Comparison of ENCODE assay signal across 18 mouse cellular contexts in genomic region chr6:51454949-51455348, GRCm38 (mm10). TPM values are rescaled to one million over a fixed set of nuclear protein-coding genes. Genes with fewer than 3 reads are reported as not detected.
DNase-seq lines count a peak whose midpoint lies in the region; ATAC-seq and TF ChIP-seq lines count a peak whose summit lies in the region.
"Had no signal": no experiment of that assay in that cellular context is flagged by ENCODE, and none has a peak within 500 bp of the region (broad histone marks: within the 10 kb centered on the region; RNA-seq: fewer than 3 reads in every experiment).

No protein-coding gene starts in this region.

- no peak for DNase-seq in heart, adult 2 months
- no peak for DNase-seq in MEL (ENCODE audit: low read depth, low spot score)
- DNase-seq in limb, embryonic 10.5 days (ENCODE audit: low spot score): peak; percentile 28
- DNase-seq in gastrocnemius, postnatal 10 days: no peak
- DNase-seq: adrenal gland, adult 2 months; adrenal gland, postnatal 25 days; cerebellum, adult 2 months; cerebellum, postnatal 10 days; gastrocnemius, adult 2 months; gastrocnemius, postnatal 36 days; heart, adult 18-20 months had no signal

- intact Hi-C loops in heart, adult 2 months (cut with DNase I): no loop called here

- H3K36me3 ChIP-seq in heart, adult 2 months (ENCODE audit: control insufficient read depth, insufficient read depth, low read length): peaks cover 13% of the 10 kb centered on the region
- H3K36me3 ChIP-seq in heart, embryonic 12.5 days: peaks cover 20% of the 10 kb centered on the region
- H3K36me3 ChIP-seq in MEL (ENCODE audit: control insufficient read depth in 1 of 2, insufficient read depth in 2 of 2, low read length in 2 of 2) (no peaks in the 10 kb centered on the region; a peak in 1 of 4 replicates), myocyte (ENCODE audit: control insufficient read depth, insufficient read depth) (peaks cover 15% of the 10 kb centered on the region)
- peaks cover 23% of the 10 kb centered on the region for H3K36me3 ChIP-seq in limb, embryonic 10.5 days
- peaks cover 23% of the 10 kb centered on the region for H3K36me3 ChIP-seq in forebrain, embryonic 12.5 days (replicated peaks)

- H3K4me3 ChIP-seq in heart, adult 2 months: no peak overlapping the region
- no peak overlapping the region for H3K4me3 ChIP-seq in heart, embryonic 12.5 days
- H3K4me3 ChIP-seq in MEL (ENCODE audit: control insufficient read depth in 1 of 2, insufficient read depth in 1 of 2, low read depth in 2 of 2, low read length in 2 of 2): no peak overlapping the region
- H3K4me3 ChIP-seq in limb, embryonic 10.5 days: no peak overlapping the region
- no peak overlapping the region for H3K4me3 ChIP-seq in myocyte
- no peak overlapping the region for H3K4me3 ChIP-seq in forebrain, embryonic 12.5 days (replicated peaks)
- H3K4me3 ChIP-seq: embryonic facial prominence, embryonic 10.5 days; gastrocnemius, adult 2 months; hindbrain, embryonic 15.5 days had no signal

- H3K4me1 ChIP-seq in heart, adult 2 months (ENCODE audit: control insufficient read depth, insufficient read depth, low read length): no peaks in the 10 kb centered on the region
- 0 out of 2 replicates have a peak, but pooled peaks cover 5% of the 10 kb centered on the region for H3K4me1 ChIP-seq in heart, embryonic 12.5 days (replicated peaks)
- H3K4me1 ChIP-seq in MEL (ENCODE audit: control insufficient read depth in 1 of 2, insufficient read depth in 2 of 2, low read length in 2 of 2): no peaks in the 10 kb centered on the region
- peaks cover 10% of the 10 kb centered on the region for H3K4me1 ChIP-seq in limb, embryonic 10.5 days
- no peaks in the 10 kb centered on the region for H3K4me1 ChIP-seq in forebrain, embryonic 12.5 days

- no peak for ATAC-seq in heart, embryonic 12.5 days (ENCODE audit: insufficient number of reproducible peaks, low FRiP score)
- ATAC-seq in forebrain, embryonic 12.5 days (ENCODE audit: low FRiP score): no peak
- ATAC-seq: forebrain, embryonic 14.5 days had no signal

- H3ac ChIP-seq in myocyte (ENCODE audit: control insufficient read depth, insufficient read length): no peak overlapping the region

- no peaks in the 10 kb centered on the region for H3K9me3 ChIP-seq in heart, embryonic 12.5 days (replicated peaks)
- H3K9me3 ChIP-seq in MEL (replicated peaks; ENCODE audit: insufficient read depth, low read length): no peaks in the 10 kb centered on the region
- H3K9me3 ChIP-seq in limb, embryonic 10.5 days (replicated peaks): no peaks in the 10 kb centered on the region
- H3K9me3 ChIP-seq in forebrain, embryonic 12.5 days: no peaks in the 10 kb centered on the region
- H3K9me3 ChIP-seq: embryonic facial prominence, embryonic 10.5 days; hindbrain, embryonic 15.5 days had no signal

- 22% methylated on average over 3 of the region's 3 CpGs for WGBS in heart, adult 2 months
- 39% methylated on average over 3 of the region's 3 CpGs for WGBS in heart, embryonic 12.5 days
- 69% methylated on average over 3 of the region's 3 CpGs for WGBS in limb, embryonic 10.5 days
- 73% methylated on average over 3 of the region's 3 CpGs for WGBS in forebrain, embryonic 12.5 days

- no peak for TF ChIP-seq RAD21 in MEL (IDR thresholded peaks at IDR 0.05; ENCODE audit: low read depth, low read length)

- no peak overlapping the region for H3K9ac ChIP-seq in heart, adult 2 months (ENCODE audit: low read depth, low read length)
- no peak overlapping the region for H3K9ac ChIP-seq in heart, embryonic 12.5 days
- no peak overlapping the region for H3K9ac ChIP-seq in MEL (ENCODE audit: control insufficient read depth, low read depth, low read length, poor library complexity, severe bottlenecking)
- no peak overlapping the region for H3K9ac ChIP-seq in forebrain, embryonic 12.5 days
- H3K9ac ChIP-seq: hindbrain, embryonic 15.5 days had no signal

- TF ChIP-seq CTCF in heart, adult 2 months (IDR thresholded peaks at IDR 0.05): no peak
- no peak for TF ChIP-seq CTCF in MEL (IDR thresholded peaks at IDR 0.05 in 2 of 3, conservative IDR thresholded peaks at IDR 0.05 in 1 of 3; ENCODE audit: control insufficient read depth in 1 of 3, insufficient read depth in 1 of 3, low read depth in 2 of 3, low read length in 3 of 3, poor library complexity in 1 of 3, severe bottlenecking in 1 of 3)

- no peak for TF ChIP-seq EP300 in heart, adult 2 months (IDR thresholded peaks at IDR 0.05; ENCODE audit: insufficient read depth, low read depth, low read length)
- 0 out of 4 replicates have a peak, but pooled peaks of 1 of the 2 experiments have one; percentile 10 for TF ChIP-seq EP300 in MEL (IDR thresholded peaks at IDR 0.05; ENCODE audit: low read depth in 1 of 2, low read length in 2 of 2)

- no peaks in the 10 kb centered on the region for H3K27me3 ChIP-seq in heart, adult 2 months (ENCODE audit: control insufficient read depth, insufficient read depth, low read length)
- H3K27me3 ChIP-seq in heart, embryonic 12.5 days (replicated peaks): no peaks in the 10 kb centered on the region
- H3K27me3 ChIP-seq in MEL (ENCODE audit: control insufficient read depth in 1 of 2, insufficient read depth in 2 of 2, low read length in 2 of 2): no peaks in the 10 kb centered on the region
- no peaks in the 10 kb centered on the region for H3K27me3 ChIP-seq in limb, embryonic 10.5 days (ENCODE audit: low read depth, poor library complexity, severe bottlenecking)
- no peaks in the 10 kb centered on the region for H3K27me3 ChIP-seq in myocyte (ENCODE audit: control insufficient read depth, insufficient read depth, insufficient read length)
- no peaks in the 10 kb centered on the region for H3K27me3 ChIP-seq in forebrain, embryonic 12.5 days
- H3K27me3 ChIP-seq: hindbrain, embryonic 15.5 days had no signal

- H3K79me2 ChIP-seq in heart, adult 2 months (replicated peaks; ENCODE audit: control insufficient read depth, insufficient read depth, low read length): no peaks in the 10 kb centered on the region
- H3K79me2 ChIP-seq in MEL (ENCODE audit: control insufficient read depth, insufficient read depth, low read length, poor library complexity) (no peaks in the 10 kb centered on the region), myocyte (ENCODE audit: control insufficient read depth, insufficient read depth) (no peaks in the 10 kb centered on the region)

- TF ChIP-seq POLR2A in heart, adult 2 months (IDR thresholded peaks at IDR 0.05; ENCODE audit: insufficient read depth, low read depth, low read length): peak; percentile 21; the same call in 1 of the 2 replicates
- TF ChIP-seq POLR2A in MEL (IDR thresholded peaks at IDR 0.05; ENCODE audit: control insufficient read depth in 1 of 2, insufficient read depth in 1 of 2, low read depth in 1 of 2, low read length in 2 of 2, poor library complexity in 1 of 2): peak in 1 of 2 experiments; percentile 31; a peak in 1 of 4 replicates
- TF ChIP-seq POLR2A in myocyte (IDR thresholded peaks at IDR 0.05; ENCODE audit: insufficient read length, low read depth): no peak

- H3K27ac ChIP-seq in heart, adult 2 months: no peak overlapping the region
- H3K27ac ChIP-seq in heart, embryonic 12.5 days (ENCODE audit: poor library complexity, severe bottlenecking): no peak overlapping the region
- no peak overlapping the region for H3K27ac ChIP-seq in MEL (ENCODE audit: control insufficient read depth, low read depth, low read length)
- no peak overlapping the region for H3K27ac ChIP-seq in limb, embryonic 10.5 days
- H3K27ac ChIP-seq in forebrain, embryonic 12.5 days: no peak overlapping the region
- H3K27ac ChIP-seq: embryonic facial prominence, embryonic 10.5 days; gastrocnemius, adult 2 months; hindbrain, embryonic 15.5 days had no signal

- no peak overlapping the region for H3K4me2 ChIP-seq in heart, embryonic 12.5 days
- no peak overlapping the region for H3K4me2 ChIP-seq in myocyte (ENCODE audit: low read depth)
- no peak overlapping the region for H3K4me2 ChIP-seq in forebrain, embryonic 12.5 days
- H3K4me2 ChIP-seq: heart, embryonic 11.5 days; hindbrain, embryonic 15.5 days had no signal

TF ChIP-seq in myocyte, 11 proteins besides CTCF, POLR2A, EP300 and RAD21 (continues in another document):
- no peak for TF ChIP-seq TCF3 (IDR thresholded peaks at IDR 0.05; ENCODE audit: insufficient read length, low read depth)

RNA-seq across cellular contexts. Expression of gene Hnrnpa2b1, which starts 14.7 kb away (rescaled TPM):
- total RNA-seq in heart, adult 2 months (2021): 100 to 1,000 TPM; 384 to 411 TPM
- 91.2 and 166 TPM in 2 replicates for polyA plus RNA-seq in heart, adult 2 months (2012; rRNA removed)
- polyA plus RNA-seq in heart, embryonic 12.5 days (2016; fragmentation: Nextera tagmentation; extraction: Ambion mirVana): 1,461 and 1,470 TPM in 2 replicates
- 635 and 657 TPM in 2 replicates for total RNA-seq in MEL (2012; rRNA removed)
- 1,000 to 10,000 TPM; 1,226 to 1,710 TPM for polyA plus RNA-seq in MEL (2012; ENCODE audit: insufficient read depth in 1 of 2, insufficient read length in 2 of 2, low read depth in 1 of 2, low replicate concordance in 2 of 2, missing spikeins in 1 of 2)
- 1,996 and 2,303 TPM in 2 replicates for polyA plus RNA-seq in limb, embryonic 10.5 days (2016; fragmentation: Nextera tagmentation; extraction: Ambion mirVana)
- polyA plus RNA-seq in myocyte (2012; fragmentation: generic; extraction: Trizol): 275 TPM
- 2,862 and 3,130 TPM in 2 replicates for polyA plus RNA-seq in forebrain, embryonic 12.5 days (2016; fragmentation: Nextera tagmentation; extraction: Ambion mirVana)
- total RNA-seq in gastrocnemius, postnatal 10 days (2021): 100 to 1,000 TPM; 329 to 380 TPM

RNA-seq across cellular contexts. Expression of gene Cbx3, which starts 15.2 kb away (rescaled TPM):
- total RNA-seq in heart, adult 2 months (2021): 10 to 100 TPM; 58.7 to 63.9 TPM
- 7.6 and 15.7 TPM in 2 replicates for polyA plus RNA-seq in heart, adult 2 months (2012; rRNA removed)
- polyA plus RNA-seq in heart, embryonic 12.5 days (2016; fragmentation: Nextera tagmentation; extraction: Ambion mirVana): 372 and 391 TPM in 2 replicates
- 250 and 253 TPM in 2 replicates for total RNA-seq in MEL (2012; rRNA removed)
- 100 to 1,000 TPM in 1 of 2 experiments, not detected in 1; 177 TPM for polyA plus RNA-seq in MEL (2012; ENCODE audit: insufficient read depth in 1 of 2, insufficient read length in 2 of 2, low read depth in 1 of 2, low replicate concordance in 2 of 2, missing spikeins in 1 of 2)
- 639 and 665 TPM in 2 replicates for polyA plus RNA-seq in limb, embryonic 10.5 days (2016; fragmentation: Nextera tagmentation; extraction: Ambion mirVana)
- 35.6 TPM for polyA plus RNA-seq in myocyte (2012; fragmentation: generic; extraction: Trizol)
- polyA plus RNA-seq in forebrain, embryonic 12.5 days (2016; fragmentation: Nextera tagmentation; extraction: Ambion mirVana): 719 and 759 TPM in 2 replicates
- 10 to 100 TPM; 78.2 to 87.1 TPM for total RNA-seq in gastrocnemius, postnatal 10 days (2021)

RNA-seq across cellular contexts. Expression of gene Nfe2l3, which starts 22.5 kb away (rescaled TPM):
- under 1 TPM; 0.16 to 0.18 TPM for total RNA-seq in heart, adult 2 months (2021)
- 0.20 TPM in 2 replicates for polyA plus RNA-seq in heart, adult 2 months (2012; rRNA removed)
- 5.3 and 5.4 TPM in 2 replicates for polyA plus RNA-seq in heart, embryonic 12.5 days (2016; fragmentation: Nextera tagmentation; extraction: Ambion mirVana)
- total RNA-seq in MEL (2012; rRNA removed): 0.07 and 0.15 TPM in 2 replicates
- polyA plus RNA-seq in MEL (2012; ENCODE audit: insufficient read depth in 1 of 2, insufficient read length in 2 of 2, low read depth in 1 of 2, low replicate concordance in 2 of 2, missing spikeins in 1 of 2) (under 1 TPM in 1 of 2 experiments, not detected in 1; 0.21 TPM), myocyte (2012; fragmentation: generic; extraction: Trizol) (0.06 TPM)
- 0.39 and 0.56 TPM in 2 replicates for polyA plus RNA-seq in limb, embryonic 10.5 days (2016; fragmentation: Nextera tagmentation; extraction: Ambion mirVana)
- polyA plus RNA-seq in forebrain, embryonic 12.5 days (2016; fragmentation: Nextera tagmentation; extraction: Ambion mirVana): 2.2 and 2.3 TPM in 2 replicates
- total RNA-seq in gastrocnemius, postnatal 10 days (2021): under 1 TPM; 0.12 to 0.16 TPM
- total RNA-seq: adrenal gland, postnatal 25 days; gastrocnemius, adult 2 months had no signal
